Mouse (Mus musculus): ENCODE results near the gene Lyve1.
"Not testable (repeated sequence)": the region's sequence is repeated elsewhere in the genome, so short reads cannot be mapped to it uniquely, and the experiment has no call there.

Lyve1 gene

DNA sequence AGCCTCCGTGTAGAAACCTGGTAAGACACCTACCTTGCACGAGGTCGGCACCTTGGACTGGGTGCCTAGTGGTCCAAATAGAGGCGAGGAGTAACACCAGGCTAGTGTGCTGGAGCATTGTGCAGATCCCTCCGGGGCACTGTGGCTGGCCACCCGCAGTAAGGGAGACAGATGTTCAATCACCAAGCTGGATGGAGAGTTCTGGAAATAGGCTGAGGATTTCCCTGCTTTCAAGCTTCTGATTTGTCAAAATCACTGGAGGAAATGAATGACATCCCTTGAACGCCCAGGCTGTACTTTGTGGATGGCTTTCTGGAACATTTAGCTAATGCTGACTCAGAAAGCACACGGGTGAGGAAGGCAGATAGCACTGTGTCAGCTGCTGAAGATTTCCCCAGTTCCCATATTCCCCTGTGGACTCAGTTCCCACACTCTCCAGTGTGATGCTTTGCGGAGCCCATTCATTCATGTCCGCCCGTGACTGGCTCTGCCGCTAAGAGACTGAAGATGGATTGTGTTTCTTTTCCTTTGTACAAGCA is at the start of gene Lyve1:
TSS of gene Lyve1 (minus strand) at position 489 of the 539 bp plus-strand sequence.
- DNase-seq: no peak

DNA sequence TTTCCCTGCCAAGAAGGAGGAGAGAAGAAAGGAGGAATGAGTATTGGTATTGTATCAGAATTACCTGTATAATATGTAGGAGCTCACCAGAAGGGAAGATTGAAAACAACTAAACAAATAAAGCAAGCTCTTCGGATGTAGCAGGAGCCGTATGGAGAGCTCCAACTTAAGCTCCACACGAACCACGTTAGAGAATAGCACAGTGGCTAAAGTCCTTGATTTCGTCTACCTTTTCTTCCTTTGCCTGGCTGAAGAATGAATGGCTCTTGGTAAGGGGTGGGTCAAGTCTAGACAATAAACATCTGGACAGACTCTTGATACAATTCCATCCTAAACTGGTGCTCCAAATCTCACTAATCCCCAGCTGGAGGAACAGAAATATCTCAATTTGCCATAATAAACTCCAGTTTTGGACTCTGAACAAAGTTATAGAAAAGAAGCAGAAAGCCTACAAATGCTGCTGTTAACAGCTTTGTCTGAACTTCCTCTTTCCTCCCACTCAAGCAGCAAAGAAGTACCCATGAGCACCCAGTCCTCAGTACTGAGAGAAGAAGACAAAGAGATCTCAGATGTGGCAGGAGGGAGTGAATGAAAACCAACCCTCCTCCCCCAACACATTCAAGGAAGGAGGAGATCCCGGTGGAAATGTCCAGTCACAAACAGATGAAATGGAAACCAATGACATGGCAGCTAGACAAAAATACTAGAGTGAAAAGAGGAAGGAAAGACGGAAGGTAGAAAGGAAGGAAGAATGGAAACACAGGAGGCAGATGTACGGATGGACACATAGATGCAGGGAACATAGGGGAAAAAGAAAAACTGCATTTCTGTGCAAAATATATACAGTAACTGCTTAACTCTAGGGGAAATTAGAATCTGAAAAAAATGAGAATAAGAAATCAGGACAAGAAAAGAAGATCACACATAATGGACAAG is 45.4 kb upstream of the Lyve1 start:
- DNase-seq: no peak

DNA sequence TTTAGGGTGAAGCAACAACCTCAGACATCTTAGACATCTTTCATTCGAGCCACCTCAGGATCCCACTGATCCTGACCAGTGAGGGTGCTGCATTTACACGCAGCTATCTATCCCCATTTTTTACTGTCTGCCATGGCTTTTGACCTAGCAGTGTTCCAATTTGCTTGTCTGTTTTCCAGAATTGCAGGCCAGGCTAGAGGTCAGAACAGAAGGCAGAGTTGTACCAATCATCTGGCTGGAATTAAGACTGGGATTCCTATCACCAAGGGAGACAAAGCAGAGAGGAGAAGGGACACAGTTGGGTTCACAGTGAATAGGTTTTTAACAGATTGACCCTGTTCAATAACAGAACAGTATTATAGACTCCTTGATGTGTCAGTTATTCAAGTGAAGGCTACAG is 43.5 kb upstream of the Lyve1 start:
- no peak for DNase-seq

DNA sequence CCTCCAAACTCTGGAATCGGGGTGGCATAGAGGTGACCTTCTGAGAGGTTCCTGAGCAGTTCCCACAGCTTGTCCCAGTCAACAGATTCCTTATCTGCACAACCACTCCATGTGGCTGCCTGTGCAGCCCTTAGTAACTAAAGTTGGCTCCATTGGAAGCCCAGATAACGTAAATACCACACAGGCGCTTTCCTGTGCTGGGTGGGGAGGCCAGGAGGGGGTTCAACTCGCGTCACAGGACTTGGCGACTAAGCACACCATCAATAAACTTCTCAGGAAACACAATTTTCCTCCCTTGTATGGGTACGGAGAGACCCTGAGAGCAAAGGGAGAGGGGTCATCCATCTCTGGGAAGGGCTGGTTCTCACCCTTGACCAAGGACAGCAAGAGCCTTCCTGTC is 40.2 kb upstream of the Lyve1 start:
- peak in 1 of 2 experiments; percentile 16 for DNase-seq

DNA sequence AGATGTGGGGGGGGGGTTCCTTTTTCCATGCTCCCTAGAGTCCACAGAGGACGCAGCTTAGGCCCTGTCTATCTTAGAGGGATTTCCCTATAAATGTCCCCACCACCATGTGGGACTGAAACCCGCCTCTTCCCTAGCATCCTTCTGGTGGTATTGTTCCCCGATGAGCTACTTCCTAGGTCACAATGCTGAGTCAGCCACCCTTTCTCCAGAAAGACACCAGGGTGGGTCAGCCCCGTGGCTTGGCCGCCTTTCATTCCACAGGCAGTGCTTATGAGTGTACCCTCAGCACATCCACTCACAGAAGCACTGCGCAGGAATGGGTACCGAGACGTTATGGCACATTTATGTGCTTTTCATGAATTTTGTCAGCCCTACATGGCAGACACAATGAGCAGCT is 34.2 kb upstream of the Lyve1 start:
- DNase-seq: no peak

DNA sequence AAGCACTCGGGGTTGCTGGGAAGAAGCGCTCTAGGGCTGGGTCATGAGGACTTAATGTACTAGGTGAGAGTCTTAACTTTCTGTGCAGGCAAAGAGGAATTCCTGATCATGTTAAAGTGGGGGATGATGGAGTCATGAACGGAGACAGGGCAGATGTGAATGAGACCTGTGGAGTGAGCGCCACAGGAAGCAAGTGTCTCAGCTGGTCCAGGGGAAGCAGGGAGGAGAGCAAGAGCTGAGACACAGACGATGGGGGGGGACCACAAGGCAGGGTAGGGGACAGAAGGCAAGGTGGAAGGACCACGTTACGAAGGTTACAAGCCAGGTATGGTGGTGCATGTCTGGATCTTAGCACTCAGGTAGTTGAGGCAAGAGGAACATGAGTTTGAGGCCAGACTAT is 33.4 kb upstream of the Lyve1 start:
- DNase-seq: no peak

DNA sequence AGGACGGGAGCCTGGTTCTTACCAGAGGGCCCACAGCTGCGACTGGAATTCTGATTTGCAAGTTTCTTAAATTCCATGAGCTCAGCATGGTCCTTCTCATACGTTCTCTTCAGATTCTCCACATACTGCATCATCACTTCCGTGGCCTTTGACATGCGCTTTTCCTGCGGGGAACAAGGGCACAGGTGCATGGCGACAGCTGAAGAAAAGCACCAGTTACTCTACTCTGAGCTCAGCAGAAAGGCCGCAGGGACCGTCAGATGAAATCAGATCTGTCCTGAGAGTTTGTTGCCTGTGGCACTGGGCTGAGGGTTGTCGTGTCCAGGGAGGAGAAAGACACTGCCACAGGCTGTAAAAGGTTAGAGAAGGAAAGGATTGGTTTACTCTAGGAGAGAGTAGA is 32.7 kb upstream of the Lyve1 start:
- DNase-seq: not testable (repeated sequence)

DNA sequence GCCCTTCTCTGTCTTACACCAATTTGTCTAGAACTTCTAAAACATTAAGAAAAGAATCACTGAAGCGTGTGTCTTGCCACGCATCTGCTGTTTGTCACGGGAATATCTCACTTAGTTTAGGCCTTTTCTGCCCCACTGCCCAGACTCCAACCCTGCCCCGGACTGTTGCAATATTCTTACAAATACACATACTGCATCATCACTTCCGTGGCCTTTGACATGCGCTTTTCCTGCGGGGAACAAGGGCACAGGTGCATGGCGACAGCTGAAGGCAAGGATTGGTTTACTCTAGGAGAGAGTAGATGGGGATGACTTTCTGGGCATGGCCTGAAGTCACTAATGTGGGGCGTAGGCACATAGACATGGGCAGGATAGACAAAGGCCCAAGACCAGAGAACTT is 31.6 kb upstream of the Lyve1 start:
- DNase-seq: no peak

DNA sequence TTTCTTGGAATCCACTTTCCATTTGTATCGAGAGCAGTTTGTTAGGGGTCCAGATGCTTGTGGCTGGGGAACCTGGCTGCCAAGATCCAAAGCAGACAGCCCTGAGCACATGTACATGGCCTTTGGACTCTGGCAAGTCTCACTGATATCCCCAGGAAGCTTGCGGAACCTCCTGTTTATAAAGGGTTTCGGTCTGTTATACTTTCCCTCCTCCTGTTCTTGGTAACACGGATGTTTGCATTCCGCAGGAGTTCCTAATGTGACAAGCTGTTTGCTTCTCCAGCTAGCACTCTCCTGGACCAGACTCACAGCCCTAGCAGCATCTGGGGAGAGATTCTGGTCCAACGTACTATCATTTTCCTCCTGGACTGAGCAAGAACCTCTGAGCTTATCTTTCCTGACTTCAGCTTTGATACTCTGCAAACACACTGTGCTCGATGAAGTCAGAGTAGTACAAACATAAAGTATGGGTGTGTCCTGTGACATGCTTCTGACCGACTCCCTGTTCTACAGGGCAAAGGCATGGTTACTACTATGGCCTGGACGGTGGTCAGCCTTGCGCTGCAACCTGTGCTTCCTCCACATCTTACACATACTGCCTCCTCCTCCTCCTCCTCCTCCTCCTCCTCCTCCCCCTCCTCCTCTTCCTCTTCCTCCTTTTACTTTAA is 31.0 kb upstream of the Lyve1 start:
- DNase-seq: peak in 1 of 2 experiments; percentile 21

DNA sequence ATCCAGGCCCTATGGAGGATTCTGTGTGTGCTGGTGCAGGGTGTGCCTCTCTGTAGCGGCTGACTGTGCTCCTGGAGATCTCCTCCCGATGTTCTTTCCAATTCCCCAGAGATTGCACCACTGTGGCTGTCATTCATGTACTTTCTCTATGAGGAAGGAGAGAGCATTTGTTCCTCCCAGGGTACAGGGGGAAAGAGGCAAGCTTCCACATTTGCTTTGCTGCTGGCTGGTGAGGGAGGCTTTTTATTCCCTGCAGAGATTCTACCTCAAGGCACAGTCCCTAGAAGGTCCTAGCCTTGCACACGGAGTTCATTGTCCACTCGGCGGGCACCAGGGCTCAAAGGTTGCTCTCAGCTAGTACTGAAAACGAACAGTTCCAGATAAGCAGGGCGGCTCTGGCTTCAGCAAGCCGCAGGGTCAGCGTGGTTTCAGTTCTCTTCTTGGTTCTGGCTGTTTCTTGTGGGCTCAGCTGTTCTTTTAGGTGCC is 28.5 kb upstream of the Lyve1 start:
- DNase-seq: peak; percentile 28 to 63

DNA sequence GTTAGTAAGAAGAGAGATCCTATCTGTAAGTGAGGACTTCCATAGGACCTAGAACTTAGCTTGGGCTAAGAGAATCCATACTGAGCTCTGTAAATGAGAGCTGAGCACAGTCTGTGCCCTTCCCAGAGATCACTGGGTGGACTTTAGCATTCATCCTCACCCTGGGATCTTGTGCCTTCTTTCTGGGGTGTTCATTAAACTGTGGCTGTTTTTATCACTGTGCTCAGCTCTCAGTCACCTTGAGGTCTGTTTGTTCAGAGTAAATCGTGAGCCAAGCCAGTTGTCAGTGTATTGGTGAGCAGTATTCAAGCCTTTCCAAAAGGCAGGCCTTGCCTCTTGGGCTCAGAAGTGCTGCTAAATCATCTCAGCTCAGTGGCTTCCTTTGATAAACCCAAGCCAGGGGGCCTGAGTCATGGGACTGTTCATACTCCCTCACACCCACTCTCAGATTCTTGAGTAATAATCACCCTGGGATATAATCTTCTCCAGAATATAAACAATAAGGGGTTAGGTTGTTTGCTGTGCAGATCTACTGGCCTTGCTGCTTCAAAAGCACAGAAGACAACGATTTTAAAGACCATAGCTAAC is 18.8 kb upstream of the Lyve1 start:
- DNase-seq: no peak

DNA sequence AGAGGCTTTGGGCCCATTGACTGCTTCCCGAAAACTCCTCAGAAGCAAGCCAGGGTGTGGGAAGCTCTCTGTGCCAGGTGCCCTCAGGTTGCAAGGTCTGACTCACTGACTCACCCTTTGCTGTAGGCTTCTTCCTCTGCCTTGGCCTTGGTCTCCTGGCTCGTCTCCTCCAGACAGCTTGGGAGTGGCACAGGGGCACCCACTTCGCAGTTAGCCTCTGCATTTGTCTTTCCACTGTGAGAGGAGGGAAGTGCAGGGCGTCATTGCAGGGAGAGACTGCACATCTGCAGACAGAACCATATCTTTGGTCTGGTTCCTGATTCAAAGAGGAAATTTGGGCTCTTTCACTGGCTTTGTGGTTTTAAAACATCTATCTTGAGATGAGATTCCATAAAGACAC is 15.0 kb upstream of the Lyve1 start:
- DNase-seq: no peak

DNA sequence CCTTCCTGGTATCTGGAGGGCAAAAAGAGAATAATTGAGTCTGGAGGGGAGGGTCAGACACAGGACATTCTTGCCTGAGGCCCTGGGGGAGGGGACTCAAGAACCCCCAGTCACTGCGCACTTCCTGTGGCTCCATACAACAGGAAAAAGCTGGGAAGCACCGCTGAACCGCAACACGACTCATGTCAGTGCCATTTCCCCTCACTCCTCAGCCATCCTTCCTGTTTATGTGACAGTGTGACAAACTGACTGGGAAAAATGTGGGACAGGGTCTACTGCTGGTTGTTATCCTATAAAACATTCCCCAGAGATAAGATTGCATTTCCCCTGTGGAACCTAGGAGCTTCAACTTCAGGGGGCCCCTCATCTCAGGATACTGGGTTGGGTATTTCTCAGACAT is 13.9 kb upstream of the Lyve1 start:
- DNase-seq: peak; percentile 32 to 47

DNA sequence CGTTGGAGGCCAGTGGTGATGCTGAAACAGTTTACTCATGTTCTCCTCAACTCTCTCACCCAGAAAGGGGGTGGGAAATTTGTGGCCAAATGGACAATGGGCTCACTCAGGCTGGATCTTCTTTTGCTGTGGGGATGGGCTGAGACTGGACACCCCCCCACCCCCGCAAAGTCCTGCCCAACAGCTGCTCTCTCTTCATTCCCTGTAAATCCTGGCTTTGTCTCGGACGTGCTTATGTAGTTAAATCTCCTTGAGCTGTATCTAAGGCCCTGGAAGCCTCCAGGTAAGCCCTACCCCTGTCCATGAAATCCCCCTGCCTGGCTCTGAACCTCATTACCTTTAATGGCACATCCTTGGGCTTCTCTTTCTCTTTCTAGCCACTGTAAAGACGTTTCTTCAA is 5.8 kb upstream of the Lyve1 start:
- no peak for DNase-seq

DNA sequence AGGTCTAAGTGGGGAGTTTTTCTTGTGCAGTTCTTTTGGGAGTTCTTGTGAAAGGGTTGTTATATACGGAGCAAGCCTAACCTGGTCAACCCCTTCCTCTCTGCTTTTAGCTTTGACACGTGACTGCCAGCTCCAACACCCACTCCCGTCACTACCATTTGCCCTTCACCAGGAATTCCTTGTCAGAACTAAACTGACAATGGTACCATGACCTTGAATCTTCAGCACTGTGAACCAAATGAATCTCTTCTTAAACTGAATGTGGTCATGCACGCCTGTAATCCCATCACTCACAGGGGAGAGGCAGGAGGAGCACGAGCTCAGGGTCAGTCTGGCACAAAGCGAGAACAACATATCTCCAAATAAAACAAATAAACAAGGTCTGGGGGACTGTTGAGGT is 4.1 kb upstream of the Lyve1 start:
- DNase-seq: no peak

DNA sequence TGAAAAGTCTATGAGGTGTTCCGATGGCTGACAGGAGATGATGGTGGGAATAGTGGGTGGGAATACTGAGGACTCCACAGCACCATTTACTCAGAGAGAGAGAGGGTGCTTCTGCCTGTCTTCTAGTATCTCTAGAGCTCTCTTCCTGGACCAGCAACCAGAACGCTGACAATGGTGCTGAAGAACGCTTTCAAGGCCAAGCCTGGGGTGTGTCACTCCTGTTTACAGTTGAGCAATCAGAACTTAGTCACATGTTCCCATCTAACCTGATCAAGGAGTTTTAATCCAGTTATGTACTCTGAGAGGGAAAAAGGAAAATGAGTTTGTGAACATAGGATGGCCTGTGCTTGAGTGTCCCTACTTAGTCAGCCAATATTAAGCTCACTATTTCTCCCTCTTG is 3.0 kb upstream of the Lyve1 start:
- DNase-seq: no peak

DNA sequence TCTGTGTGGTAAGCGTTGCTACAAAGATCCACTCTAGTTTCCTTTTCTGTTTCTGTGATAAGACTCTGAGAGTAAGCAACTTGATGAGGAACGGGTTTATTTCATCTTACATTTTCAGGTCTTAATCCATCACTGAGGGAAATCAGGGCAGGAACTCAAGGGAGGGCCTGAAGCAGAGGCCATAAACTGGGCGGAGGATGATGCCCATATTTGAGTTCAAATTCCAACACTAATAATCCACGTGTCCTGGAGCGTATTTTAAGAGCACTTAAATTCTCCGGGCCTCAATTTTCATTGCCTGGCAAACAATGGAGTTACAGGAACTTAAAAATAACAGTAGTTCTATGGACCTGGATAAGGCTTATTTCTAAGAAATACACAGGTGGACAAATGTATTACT is 2.5 kb upstream of the Lyve1 start:
- DNase-seq: no peak

DNA sequence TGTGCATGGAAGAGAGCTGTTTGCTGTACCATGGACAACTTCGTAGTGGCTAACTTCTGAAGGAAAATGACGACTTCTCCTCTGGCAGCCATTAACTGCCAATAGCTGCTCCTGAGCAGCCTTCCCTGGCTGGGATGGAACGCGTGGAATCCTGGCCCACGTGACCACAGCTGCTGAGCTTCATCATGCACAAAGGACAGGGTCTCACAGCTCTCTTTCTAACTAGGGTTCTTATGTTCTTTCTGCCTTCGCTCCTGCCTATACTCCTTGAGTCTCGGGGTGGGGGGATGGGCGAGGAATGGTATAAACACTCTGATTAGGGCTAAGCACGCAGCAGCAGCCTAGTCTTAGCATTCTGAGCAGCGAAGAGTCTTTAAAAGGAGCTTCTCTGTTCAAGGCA is 2.0 kb upstream of the Lyve1 start:
- DNase-seq: peak; percentile 44 to 70

DNA sequence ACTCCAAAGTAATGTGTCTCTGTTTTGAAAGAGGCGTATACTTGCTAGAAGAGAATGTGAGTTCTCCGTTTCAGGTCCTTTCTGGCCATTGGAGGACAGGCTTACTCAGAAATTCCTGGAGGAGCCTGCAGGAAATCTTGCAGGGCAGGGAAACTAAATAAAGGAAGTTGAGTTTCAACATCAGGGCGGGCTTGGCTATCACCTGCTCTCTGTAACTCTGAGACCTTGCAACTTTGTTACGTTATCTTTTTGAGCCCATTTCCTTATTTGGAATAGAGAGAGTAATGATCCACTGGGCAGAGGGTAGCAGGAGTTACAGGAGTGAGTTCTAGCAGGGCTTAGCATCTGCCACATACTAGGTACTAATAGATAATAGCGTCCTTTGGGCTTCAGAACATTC is 2.9 kb downstream of the Lyve1 start:
- DNase-seq: no peak

DNA sequence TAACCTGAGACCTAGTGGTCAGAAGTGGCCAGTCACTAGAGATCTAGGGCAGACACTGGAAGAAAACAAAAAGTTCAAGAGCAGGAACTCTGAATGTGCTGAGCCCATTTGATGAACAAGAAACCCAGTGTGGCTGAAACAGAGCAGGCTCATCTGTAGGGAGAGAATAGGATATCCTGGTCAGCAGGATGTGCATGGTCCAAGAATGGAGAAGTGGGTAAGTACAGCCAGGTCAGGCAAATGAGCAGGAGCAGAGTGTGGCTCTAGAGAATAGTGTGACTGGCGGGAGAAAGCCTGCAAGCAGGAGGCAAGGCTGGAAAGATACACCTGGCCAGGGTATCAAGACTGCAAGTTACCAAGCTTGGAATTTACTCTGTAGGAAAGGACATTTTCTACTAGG is 7.4 kb downstream of the Lyve1 start:
- DNase-seq: no peak

DNA sequence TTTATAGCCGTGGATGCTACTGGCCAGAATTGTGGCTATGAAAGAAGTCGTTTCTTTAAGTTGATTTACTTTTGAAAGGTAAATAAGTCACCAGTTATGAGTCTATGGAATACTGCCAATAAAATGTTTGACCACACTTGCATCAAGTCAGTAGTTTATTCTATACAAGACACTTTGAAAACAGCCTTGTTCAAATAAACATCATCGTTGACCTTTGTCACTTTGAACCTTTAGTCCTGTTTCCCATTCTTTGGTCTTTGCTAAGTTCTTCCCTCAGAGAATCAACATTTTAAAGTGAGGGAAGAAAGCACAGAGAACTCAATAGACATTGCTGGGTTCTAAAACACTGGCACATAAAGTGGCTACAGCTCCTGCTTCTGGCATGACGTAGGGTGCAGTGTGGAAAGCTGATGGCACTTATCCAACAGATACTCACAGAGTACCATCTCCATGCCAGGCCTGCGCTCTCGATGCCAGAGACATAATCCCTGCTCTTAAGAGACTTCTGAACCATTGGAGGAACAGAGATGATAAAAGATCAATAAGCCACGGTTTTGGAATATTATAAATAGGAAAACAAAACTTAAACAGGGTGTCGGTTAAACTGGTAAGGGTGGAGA is 8.0 kb downstream of the Lyve1 start:
- DNase-seq: no peak

DNA sequence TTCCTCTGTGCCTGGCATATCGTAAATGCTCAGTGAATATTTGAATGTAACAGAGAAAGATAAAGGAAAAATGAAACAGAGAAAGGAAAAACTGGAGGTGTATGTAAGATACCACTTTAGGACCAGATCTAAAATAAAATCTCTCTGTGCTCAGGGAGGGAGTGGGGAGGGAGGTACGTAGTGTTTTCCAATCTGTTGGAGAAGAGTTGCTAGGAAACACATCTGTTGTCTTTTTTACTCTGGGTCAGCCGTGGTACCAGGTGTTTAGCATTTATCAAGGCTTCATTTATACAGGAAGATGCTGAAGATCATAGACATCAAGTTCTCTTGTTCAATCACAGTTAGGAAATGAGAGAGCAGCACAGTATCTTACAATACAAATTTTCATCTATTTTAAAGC is 8.5 kb downstream of the Lyve1 start:
- no peak for DNase-seq

DNA sequence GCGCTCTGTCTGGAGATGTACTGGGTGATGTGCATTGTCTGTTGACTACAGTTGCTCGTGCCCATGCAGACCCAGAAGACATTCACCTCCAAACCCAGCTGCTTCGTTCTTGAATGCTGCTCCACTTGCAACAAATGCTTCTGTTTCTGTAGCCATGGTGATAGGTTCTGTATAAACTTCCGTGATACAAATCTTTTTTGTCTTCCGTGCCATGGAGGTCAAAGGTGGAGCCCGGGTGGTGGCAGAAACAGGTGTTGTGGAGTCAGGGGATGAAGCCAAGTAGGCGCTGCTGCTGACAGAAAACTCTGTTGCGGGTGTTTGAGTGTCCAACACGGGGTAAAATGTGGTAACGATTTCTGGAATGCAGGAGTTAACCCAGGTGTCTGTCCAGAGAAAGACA is 9.4 kb downstream of the Lyve1 start:
- no peak for DNase-seq
